Mouse (Mus musculus) neural tube, embryonic 12.5 days (tissue): ENCODE measurements around the gene Bahcc1. TPM values are rescaled to one million over a fixed set of nuclear protein-coding genes. Genes with fewer than 3 reads are reported as not detected.

Experiments used
- ATAC-seq: fragments of 200-750 bp; cut with Nextera tagmentation; 2 replicates; pipeline ENCODE4 v1.8.0; 2017; ENCODE audit warnings: low read depth, mild to moderate bottlenecking, moderate TSS enrichment, moderate library complexity; ENCODE audit not compliant: low FRiP score
- H3K27ac ChIP-seq: fragments of 300-500 bp; sonication (generic); 2 replicates; pipeline ENCODE4 v1.5.1; 2016
- H3K27me3 ChIP-seq: fragments of 300-500 bp; sonication (generic); replicated peaks from 2 replicates; pipeline ENCODE4 v1.6.1; 2016; ENCODE audit warnings: mild to moderate bottlenecking
- H3K36me3 ChIP-seq: fragments of 300-500 bp; sonication (generic); 2 replicates; pipeline ENCODE4 v1.6.1; 2016; ENCODE audit warnings: mild to moderate bottlenecking
- H3K4me1 ChIP-seq: fragments of 300-500 bp; sonication (generic); 2 replicates; pipeline ENCODE4 v1.6.1; 2016
- H3K4me2 ChIP-seq: fragments of 300-500 bp; sonication (generic); replicated peaks from 2 replicates; pipeline ENCODE4 v1.6.1; 2016; ENCODE audit warnings: mild to moderate bottlenecking
- H3K4me3 ChIP-seq: fragments of 300-500 bp; sonication (generic); 2 replicates; pipeline ENCODE4 v1.5.1; 2016
- H3K9ac ChIP-seq: fragments of 300-500 bp; sonication (generic); 2 replicates; pipeline ENCODE4 v1.6.1; 2016; ENCODE audit warnings: mild to moderate bottlenecking
- H3K9me3 ChIP-seq: fragments of 300-500 bp; sonication (generic); 2 replicates; pipeline ENCODE4 v1.6.1; 2016; ENCODE audit warnings: mild to moderate bottlenecking
- WGBS: fragments of 180-500 bp; shearing (Covaris S2); methylation state at CpG from one replicate; pipeline ENCODE4 v1.1.7; 2016; 5-methylcytosine and 5-hydroxymethylcytosine counted together
- polyA plus RNA-seq: library from polyadenylated mRNA; unstranded; fragments of >200 nt; fragmentation: Nextera tagmentation; extraction: Ambion mirVana; gene quantifications from 2 replicates; pipeline ENCODE4 v1.2.1, GENCODE M21; 2016

Bahcc1 gene
- polyA plus RNA-seq, 1 experiment from 2014 or later, result 21.6 TPM

- Histone ChIP-seq H3K9ac (no peak overlapping the region), H3K36me3 (peaks cover 2% of the 10 kb centered on the region; the same call in 1 of the 2 replicates)
- WGBS, result 92% methylated on average over 13 of the region's 13 CpGs
Measured at GRCm38 (mm10) chr11:120253646-120254315, 21.0 kb downstream of the Bahcc1 start.

GRCm38 (mm10) chr11:120254420-120254819 lies 21.7 kb downstream of the Bahcc1 start:
- H3K4me1 ChIP-seq, result peaks cover 94% of the 10 kb centered on the region
- H3K4me3 ChIP-seq, result no peak overlapping the region
- H3K9me3 ChIP-seq, result no peaks in the 10 kb centered on the region
- WGBS, result 65% methylated on average over 11 of the region's 11 CpGs
- ATAC-seq, result no peak
- H3K27me3 ChIP-seq, result no peaks in the 10 kb centered on the region
- peaks cover 3% of the 10 kb centered on the region; the same call in 1 of the 2 replicates for H3K36me3 ChIP-seq
- H3K27ac ChIP-seq, result no peak overlapping the region
- H3K9ac ChIP-seq, result no peak overlapping the region
- no peak overlapping the region for H3K4me2 ChIP-seq

More at GRCm38 (mm10) chr11:120253646-120254315, 21.0 kb downstream of the Bahcc1 start:
- ATAC-seq, result no peak
- no peak overlapping the region for H3K27ac ChIP-seq
- peaks cover 87% of the 10 kb centered on the region for H3K4me1 ChIP-seq
- no peak overlapping the region for H3K4me2 ChIP-seq
- no peaks in the 10 kb centered on the region for H3K27me3 ChIP-seq
- H3K4me3 ChIP-seq, result no peak overlapping the region
- H3K9me3 ChIP-seq, result no peaks in the 10 kb centered on the region

GRCm38 (mm10) chr11:120255038-120255437 lies 22.3 kb downstream of the Bahcc1 start:
- no peaks in the 10 kb centered on the region for H3K9me3 ChIP-seq
- peaks cover 98% of the 10 kb centered on the region for H3K4me1 ChIP-seq
- no peak overlapping the region for H3K9ac ChIP-seq
- WGBS, result 78% methylated on average over 6 of the region's 6 CpGs
- H3K36me3 ChIP-seq, result peaks cover 9% of the 10 kb centered on the region; the same call in 1 of the 2 replicates
- H3K4me3 ChIP-seq, result no peak overlapping the region
- no peaks in the 10 kb centered on the region for H3K27me3 ChIP-seq
- H3K4me2 ChIP-seq, result no peak overlapping the region
- no peak for ATAC-seq
- no peak overlapping the region for H3K27ac ChIP-seq

- Histone ChIP-seq H3K9ac (0 out of 2 replicates have a peak overlapping the region, but pooled peaks have one; percentile 17), H3K4me3 (no peak overlapping the region), H3K4me2 (no peak overlapping the region), H3K4me1 (peaks cover 98% of the 10 kb centered on the region), H3K9me3 (no peaks in the 10 kb centered on the region), H3K27me3 (no peaks in the 10 kb centered on the region), H3K36me3 (peaks cover 11% of the 10 kb centered on the region; the same call in 1 of the 2 replicates), H3K27ac (no peak overlapping the region)
- no peak for ATAC-seq
- 62% methylated on average over 7 of the region's 8 CpGs for WGBS
Measured at GRCm38 (mm10) chr11:120255499-120255898, 22.8 kb downstream of the Bahcc1 start.

- no peak for ATAC-seq
- Histone ChIP-seq H3K4me3 (no peak overlapping the region), H3K9ac (no peak overlapping the region), H3K27me3 (no peaks in the 10 kb centered on the region), H3K36me3 (peaks cover 13% of the 10 kb centered on the region; the same call in 1 of the 2 replicates), H3K4me2 (0 out of 2 replicates have a peak overlapping the region, but pooled peaks have one; percentile 16), H3K9me3 (no peaks in the 10 kb centered on the region), H3K4me1 (peaks cover 98% of the 10 kb centered on the region), H3K27ac (no peak overlapping the region)
- WGBS, result 71% methylated on average over 5 of the region's 5 CpGs
Measured at GRCm38 (mm10) chr11:120256108-120256507, 23.4 kb downstream of the Bahcc1 start.

- Histone ChIP-seq H3K9ac (no peak overlapping the region), H3K4me2 (0 out of 2 replicates have a peak overlapping the region, but pooled peaks have one; percentile 16), H3K27me3 (no peaks in the 10 kb centered on the region), H3K4me3 (no peak overlapping the region), H3K36me3 (peaks cover 13% of the 10 kb centered on the region; the same call in 1 of the 2 replicates), H3K27ac (no peak overlapping the region), H3K4me1 (peaks cover 98% of the 10 kb centered on the region), H3K9me3 (no peaks in the 10 kb centered on the region)
- ATAC-seq, result no peak
- 61% methylated on average over 10 of the region's 10 CpGs for WGBS
Measured at GRCm38 (mm10) chr11:120256543-120256942, 23.8 kb downstream of the Bahcc1 start.

GRCm38 (mm10) chr11:120256981-120257820 lies 24.5 kb downstream of the Bahcc1 start:
- Histone ChIP-seq H3K36me3 (peaks cover 13% of the 10 kb centered on the region; the same call in 1 of the 2 replicates), H3K4me3 (no peak overlapping the region), H3K27me3 (no peaks in the 10 kb centered on the region), H3K9ac (no peak overlapping the region), H3K4me1 (peaks cover 98% of the 10 kb centered on the region), H3K27ac (no peak overlapping the region), H3K9me3 (no peaks in the 10 kb centered on the region), H3K4me2 (no peak overlapping the region)
- ATAC-seq, result no peak
- 57% methylated on average over 10 of the region's 10 CpGs for WGBS

GRCm38 (mm10) chr11:120257911-120258310 lies 25.2 kb downstream of the Bahcc1 start:
- Histone ChIP-seq H3K36me3 (peaks cover 13% of the 10 kb centered on the region; the same call in 1 of the 2 replicates), H3K9ac (no peak overlapping the region), H3K4me1 (peaks cover 98% of the 10 kb centered on the region), H3K27ac (no peak overlapping the region), H3K4me3 (no peak overlapping the region), H3K27me3 (no peaks in the 10 kb centered on the region), H3K4me2 (no peak overlapping the region), H3K9me3 (no peaks in the 10 kb centered on the region)
- 92% methylated on average over 13 of the region's 13 CpGs for WGBS
- no peak for ATAC-seq

GRCm38 (mm10) chr11:120258896-120259689 lies 26.3 kb downstream of the Bahcc1 start:
- no peaks in the 10 kb centered on the region for H3K27me3 ChIP-seq
- no peaks in the 10 kb centered on the region for H3K9me3 ChIP-seq
- H3K4me2 ChIP-seq, result peak overlapping the region; percentile 4; the same call in 1 of the 2 replicates
- H3K9ac ChIP-seq, result no peak overlapping the region
- peaks cover 98% of the 10 kb centered on the region for H3K4me1 ChIP-seq
- no peak for ATAC-seq
- WGBS, result 54% methylated on average over 12 of the region's 12 CpGs
- 0 out of 2 replicates have a peak overlapping the region, but pooled peaks have one; percentile 20 for H3K27ac ChIP-seq
- H3K4me3 ChIP-seq, result no peak overlapping the region
- peaks cover 10% of the 10 kb centered on the region for H3K36me3 ChIP-seq

- Histone ChIP-seq H3K4me2 (peak overlapping the region; percentile 4; the same call in 1 of the 2 replicates), H3K9me3 (no peaks in the 10 kb centered on the region), H3K27ac (no peak overlapping the region), H3K4me3 (no peak overlapping the region), H3K9ac (no peak overlapping the region), H3K4me1 (peaks cover 98% of the 10 kb centered on the region), H3K36me3 (peaks cover 10% of the 10 kb centered on the region), H3K27me3 (no peaks in the 10 kb centered on the region; the same call in 1 of the 2 replicates)
- WGBS, result 68% methylated on average over 25 of the region's 25 CpGs
- ATAC-seq, result no peak
Measured at GRCm38 (mm10) chr11:120259792-120260768, 27.3 kb downstream of the Bahcc1 start.

GRCm38 (mm10) chr11:120260769-120261150 lies 28.0 kb downstream of the Bahcc1 start:
- no peak overlapping the region for H3K9ac ChIP-seq
- 80% methylated on average over 6 of the region's 6 CpGs for WGBS
- no peak overlapping the region for H3K27ac ChIP-seq
- H3K36me3 ChIP-seq, result peaks cover 10% of the 10 kb centered on the region
- H3K4me3 ChIP-seq, result no peak overlapping the region
- H3K27me3 ChIP-seq, result no peaks in the 10 kb centered on the region; the same call in 1 of the 2 replicates
- H3K4me1 ChIP-seq, result peaks cover 97% of the 10 kb centered on the region
- ATAC-seq, result no peak
- no peaks in the 10 kb centered on the region for H3K9me3 ChIP-seq
- 0 out of 2 replicates have a peak overlapping the region, but pooled peaks have one; percentile 18 for H3K4me2 ChIP-seq
